Mouse (Mus musculus) hindbrain, postnatal 0 days (tissue): Measurements from ENCODE around the gene 5330417H12Rik. TPM values are rescaled to one million over a fixed set of nuclear protein-coding genes. Genes with fewer than 3 reads are reported as not detected.

ENCODE experiments used
- ATAC-seq: fragments of 200-750 bp; cut with Nextera tagmentation; 2 replicates; pipeline ENCODE4 v1.8.0; 2017; ENCODE audit warnings: mild to moderate bottlenecking, moderate TSS enrichment, moderate library complexity
- DNase-seq: peaks from one replicate; pipeline ENCODE4 v3.0.0-alpha.2; 2015; ENCODE audit warnings: low spot score
- H3K27ac ChIP-seq: fragments of 300-500 bp; sonication (generic); 2 replicates; pipeline ENCODE4 v1.5.1; 2014; ENCODE audit warnings: mild to moderate bottlenecking
- H3K27me3 ChIP-seq: fragments of 300-500 bp; sonication (generic); 2 replicates; pipeline ENCODE4 v1.6.1; 2014; ENCODE audit warnings: low read length, mixed read lengths; ENCODE audit not compliant: insufficient read depth
- H3K36me3 ChIP-seq: fragments of 300-500 bp; sonication (generic); 2 replicates; pipeline ENCODE4 v1.6.1; 2014; ENCODE audit warnings: low read length, mixed read lengths; ENCODE audit not compliant: insufficient read depth
- H3K4me1 ChIP-seq: fragments of 300-500 bp; sonication (generic); 2 replicates; pipeline ENCODE4 v1.6.1; 2014; ENCODE audit warnings: antibody characterized with exemption, low read length, mixed read lengths; ENCODE audit not compliant: insufficient read depth
- H3K4me2 ChIP-seq: fragments of 300-500 bp; sonication (generic); 2 replicates; pipeline ENCODE4 v1.6.1; 2014; ENCODE audit warnings: low read depth, mild to moderate bottlenecking, low read length, moderate library complexity, mixed read lengths
- H3K4me3 ChIP-seq: fragments of 300-500 bp; sonication (generic); 2 replicates; pipeline ENCODE4 v1.5.1; 2014; ENCODE audit warnings: low read length
- H3K9ac ChIP-seq: fragments of 300-500 bp; sonication (generic); replicated peaks from 2 replicates; pipeline ENCODE4 v1.6.1; 2014; ENCODE audit warnings: mild to moderate bottlenecking, low read length, moderate library complexity, mixed read lengths
- H3K9me3 ChIP-seq: fragments of 300-500 bp; sonication (generic); 2 replicates; pipeline ENCODE4 v1.6.1; 2016; ENCODE audit warnings: low read length, mixed read lengths
- CTCF ChIP-seq: IDR thresholded peaks from 2 replicates; pipeline ENCODE4 v1.5.1; 2016; ENCODE audit warnings: antibody characterized with exemption, control low read depth, low read depth
- WGBS: fragments of 180-500 bp; shearing (Covaris S2); extraction: QIAGEN DNeasy Blood & Tissue Kit; methylation state at CpG from one replicate; pipeline ENCODE4 v1.1.7; 2014; 5-methylcytosine and 5-hydroxymethylcytosine counted together
- polyA plus RNA-seq: library from polyadenylated mRNA; unstranded; fragments of >200 nt; fragmentation: Nextera tagmentation; extraction: Ambion mirVana; gene quantifications from 2 replicates; pipeline ENCODE4 v1.2.1, GENCODE M21; 2015
- total RNA-seq: library from RNA; depleted of rRNA; stranded (reverse); fragments of >200 nt; gene quantifications from 2 replicates; pipeline ENCODE4 v1.2.3, GENCODE M21; 2014

Gene 5330417H12Rik
- total and polyA plus RNA-seq, 2 experiments from 2014 or later = not detected

DNA sequence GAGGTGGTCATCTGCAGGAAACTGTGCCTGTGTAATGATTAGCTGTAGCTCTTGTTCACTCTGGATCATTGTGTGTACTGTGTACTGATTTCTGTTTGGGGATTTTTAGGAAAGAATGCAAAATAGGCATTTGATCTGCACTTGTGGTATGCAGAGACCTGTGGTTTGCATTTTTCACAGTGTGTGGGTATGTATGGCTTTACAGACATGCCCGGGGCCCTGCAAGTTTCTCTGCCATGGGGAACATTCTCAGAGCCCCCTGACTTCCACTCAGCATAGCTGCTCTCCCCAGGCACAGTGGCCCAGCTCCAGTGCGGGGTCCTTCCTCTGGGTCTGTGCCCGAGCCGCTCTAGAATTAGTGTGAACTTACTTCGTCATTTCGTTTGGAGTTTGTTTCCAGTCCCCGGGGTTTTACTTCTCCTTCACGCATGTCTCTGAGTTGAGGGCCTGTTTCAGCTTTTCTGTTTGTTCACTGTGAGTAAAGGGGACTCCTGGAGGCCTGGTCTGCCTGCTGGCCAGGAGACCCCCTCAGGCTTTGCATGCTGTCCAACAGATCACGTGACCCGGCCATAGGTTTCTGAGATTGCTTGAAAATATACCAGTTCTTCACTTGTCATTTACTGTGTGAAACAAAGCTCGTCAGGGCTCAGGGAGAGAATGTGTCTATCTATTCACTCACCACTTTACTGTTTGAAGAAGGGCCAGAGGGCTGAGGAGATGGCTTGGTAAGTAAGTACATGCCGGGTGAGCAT, 24.2 kb upstream of the 5330417H12Rik start:
- no peak for TF ChIP-seq CTCF
- ATAC-seq (no peak), DNase-seq (no peak)
- Histone ChIP-seq H3K4me2 (no peak overlapping the region), H3K4me3 (no peak overlapping the region), H3K9ac (no peak overlapping the region), H3K36me3 (no peaks in the 10 kb centered on the region), H3K27ac (no peak overlapping the region), H3K9me3 (no peaks in the 10 kb centered on the region), H3K4me1 (no peaks in the 10 kb centered on the region), H3K27me3 (no peaks in the 10 kb centered on the region)
- 79% methylated on average over 12 of the region's 12 CpGs for WGBS

DNA sequence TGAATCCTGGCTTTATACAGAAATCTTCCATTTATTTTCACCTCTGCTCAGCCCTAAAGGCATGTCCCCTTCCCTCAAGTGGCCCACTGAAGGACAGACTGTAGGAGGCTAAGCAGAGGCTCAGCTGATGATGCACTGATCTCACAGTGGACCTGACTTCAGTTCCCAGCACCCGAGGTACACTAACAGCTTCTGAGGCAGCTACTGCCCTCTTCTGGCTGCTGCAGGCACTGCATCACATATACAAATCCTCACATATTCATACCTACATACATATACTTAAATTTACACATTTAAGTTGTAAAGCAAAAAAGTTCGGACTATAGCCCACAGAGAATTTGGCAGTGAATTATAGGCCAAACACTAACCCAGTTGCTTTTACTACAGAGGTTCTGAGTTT, 20.0 kb upstream of the 5330417H12Rik start:
- 0 out of 2 replicates have a peak, but pooled peaks have one; percentile 2 for TF ChIP-seq CTCF
- Histone ChIP-seq H3K9me3 (no peaks in the 10 kb centered on the region), H3K4me3 (no peak overlapping the region), H3K9ac (no peak overlapping the region), H3K36me3 (no peaks in the 10 kb centered on the region), H3K4me2 (no peak overlapping the region), H3K27me3 (no peaks in the 10 kb centered on the region), H3K27ac (no peak overlapping the region), H3K4me1 (no peaks in the 10 kb centered on the region)
- DNase-seq (no peak), ATAC-seq (no peak)
- 92% methylated on average over 2 of the region's 2 CpGs for WGBS

DNA sequence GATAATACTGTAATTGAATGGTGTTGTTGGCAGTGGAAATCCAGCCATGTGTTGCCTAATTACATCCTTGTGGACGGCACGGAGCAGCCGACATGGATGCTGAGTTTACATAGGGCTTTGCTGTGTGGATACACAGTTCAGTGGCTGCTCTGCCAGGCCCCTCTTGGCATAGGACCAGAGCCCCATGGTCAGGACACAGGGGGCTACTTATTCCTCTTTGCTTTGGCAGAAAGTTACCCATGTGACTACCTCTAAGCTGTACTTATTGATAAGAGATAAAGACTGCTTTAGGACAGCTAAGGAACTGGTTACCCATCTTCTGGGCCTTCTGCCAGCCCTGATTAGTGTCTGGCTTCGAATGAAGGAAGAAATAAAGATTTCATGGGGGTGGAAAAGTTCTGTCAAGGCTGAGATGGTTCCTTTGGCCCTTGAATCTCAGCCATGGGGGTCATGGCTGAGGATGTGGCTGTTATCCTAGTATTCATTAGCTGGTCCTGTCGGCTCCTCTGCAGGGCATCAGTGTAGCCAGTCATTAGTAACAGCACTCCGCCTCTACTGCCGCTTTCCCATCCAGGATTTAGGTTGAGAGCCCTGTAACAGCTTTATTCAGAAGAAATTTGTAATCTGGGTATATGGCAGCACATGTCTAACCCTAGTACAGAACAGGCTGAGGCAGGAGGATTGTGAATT, 17.8 kb upstream of the 5330417H12Rik start:
- Histone ChIP-seq H3K27ac (no peak overlapping the region), H3K4me3 (no peak overlapping the region), H3K27me3 (no peaks in the 10 kb centered on the region), H3K4me1 (no peaks in the 10 kb centered on the region), H3K9me3 (no peaks in the 10 kb centered on the region), H3K4me2 (no peak overlapping the region), H3K9ac (no peak overlapping the region), H3K36me3 (no peaks in the 10 kb centered on the region)
- ATAC-seq = peak; percentile 90
- DNase-seq = peak; percentile 78
- TF ChIP-seq CTCF = no peak
- WGBS = 42% methylated on average over 7 of the region's 7 CpGs

DNA sequence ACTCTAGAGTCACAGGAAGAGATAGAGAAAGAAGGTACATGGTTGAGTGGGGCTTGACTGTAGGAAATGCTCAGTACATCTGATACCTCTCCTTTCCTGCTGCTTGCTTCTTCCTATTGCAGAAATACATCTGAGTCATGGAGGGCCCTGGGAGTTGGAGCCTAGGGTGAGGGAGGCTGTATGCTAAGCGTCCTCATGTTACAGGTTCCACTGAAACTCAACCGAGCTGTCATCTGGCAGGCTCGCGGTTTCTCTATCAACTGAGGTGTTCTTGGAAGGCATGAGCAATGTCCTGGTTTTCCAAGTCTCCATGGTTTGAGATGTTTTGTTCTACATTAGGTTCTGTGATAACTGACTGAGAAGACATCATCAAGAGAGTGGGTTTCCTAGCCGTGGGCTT, 13.1 kb upstream of the 5330417H12Rik start:
- Histone ChIP-seq H3K4me1 (no peaks in the 10 kb centered on the region), H3K36me3 (no peaks in the 10 kb centered on the region), H3K9ac (no peak overlapping the region), H3K4me3 (no peak overlapping the region), H3K9me3 (no peaks in the 10 kb centered on the region), H3K4me2 (no peak overlapping the region), H3K27me3 (no peaks in the 10 kb centered on the region), H3K27ac (no peak overlapping the region)
- TF ChIP-seq CTCF = no peak
- ATAC-seq (no peak), DNase-seq (no peak)
- 90% methylated on average over 5 of the region's 5 CpGs for WGBS

DNA sequence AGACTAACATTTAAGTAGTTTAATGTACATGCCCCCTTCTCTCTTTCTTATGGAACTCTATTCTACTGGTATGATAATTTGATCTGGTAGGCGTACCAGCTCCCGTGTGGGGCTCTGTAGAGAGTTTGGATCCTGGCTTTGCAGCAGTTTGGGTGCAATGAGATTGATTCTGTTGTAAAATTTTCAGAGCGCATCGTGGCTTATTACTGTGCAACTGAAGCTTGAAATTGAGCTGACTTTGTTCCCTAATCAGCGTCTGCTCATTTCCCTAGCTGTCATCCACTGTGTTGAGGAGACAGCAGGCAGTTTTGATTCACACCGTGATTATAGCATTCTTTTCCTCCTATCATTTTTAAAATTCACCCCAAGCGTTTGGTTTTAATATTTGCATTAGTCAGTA, 12.4 kb upstream of the 5330417H12Rik start:
- no peak overlapping the region for H3K9ac ChIP-seq
- 0 out of 2 replicates have a peak, but pooled peaks have one; percentile 58 for ATAC-seq
- H3K27ac ChIP-seq = no peak overlapping the region
- no peaks in the 10 kb centered on the region for H3K27me3 ChIP-seq
- H3K36me3 ChIP-seq = no peaks in the 10 kb centered on the region
- H3K4me1 ChIP-seq = no peaks in the 10 kb centered on the region
- peak; percentile 42 for DNase-seq
- H3K4me3 ChIP-seq = no peak overlapping the region
- H3K9me3 ChIP-seq = no peaks in the 10 kb centered on the region
- H3K4me2 ChIP-seq = no peak overlapping the region
- no peak for TF ChIP-seq CTCF
- WGBS = 58% methylated on average over 7 of the region's 7 CpGs

DNA sequence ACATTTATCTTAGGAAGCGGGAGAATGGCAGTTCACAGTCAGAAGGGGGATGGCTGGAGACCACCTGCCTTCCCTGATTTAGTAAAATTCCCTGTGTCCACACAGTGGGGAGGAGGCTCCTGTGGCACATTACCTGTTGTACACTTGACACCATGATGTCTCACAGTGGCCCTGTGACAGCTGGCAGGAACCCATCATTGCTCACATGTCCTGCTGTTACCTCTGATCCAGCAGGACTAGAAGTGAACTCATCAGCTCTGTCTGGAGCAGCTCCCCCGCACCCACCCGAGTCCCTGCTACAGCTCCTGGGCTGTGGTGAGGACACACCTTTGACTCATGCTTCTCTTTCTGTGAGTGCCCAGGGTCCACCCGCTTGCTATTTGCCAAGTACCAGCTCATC, 8.2 kb upstream of the 5330417H12Rik start:
- H3K9me3 ChIP-seq = no peaks in the 10 kb centered on the region
- H3K4me3 ChIP-seq = no peak overlapping the region
- DNase-seq (no peak), ATAC-seq (no peak)
- no peak for TF ChIP-seq CTCF
- no peak overlapping the region for H3K4me2 ChIP-seq
- H3K4me1 ChIP-seq = no peaks in the 10 kb centered on the region
- 94% methylated on average over 4 of the region's 4 CpGs for WGBS
- H3K36me3 ChIP-seq = no peaks in the 10 kb centered on the region
- no peaks in the 10 kb centered on the region for H3K27me3 ChIP-seq
- H3K27ac ChIP-seq = no peak overlapping the region
- H3K9ac ChIP-seq = no peak overlapping the region

DNA sequence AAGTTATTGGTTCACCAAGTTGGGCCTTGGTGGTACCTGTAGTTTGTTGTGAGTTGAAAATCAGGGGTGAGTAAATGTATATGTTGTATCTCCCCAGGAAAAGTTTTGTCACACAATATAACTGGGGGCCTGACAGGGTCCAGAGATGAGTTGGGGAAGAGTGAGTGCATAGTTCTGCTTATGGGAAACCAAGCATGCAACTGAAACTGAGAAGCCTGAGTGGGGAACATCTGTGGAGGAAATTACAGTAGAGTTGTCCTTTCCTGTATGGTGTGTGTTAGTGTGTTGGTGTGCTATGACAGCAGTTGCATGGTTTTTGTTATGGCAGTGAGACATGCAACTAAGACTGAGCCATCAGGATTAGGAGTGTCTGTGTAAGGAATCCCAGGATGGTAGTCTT, 3.4 kb upstream of the 5330417H12Rik start:
- H3K9ac ChIP-seq = no peak overlapping the region
- H3K36me3 ChIP-seq = no peaks in the 10 kb centered on the region
- H3K4me2 ChIP-seq = no peak overlapping the region
- H3K27ac ChIP-seq = no peak overlapping the region
- no peak for TF ChIP-seq CTCF
- H3K9me3 ChIP-seq = no peaks in the 10 kb centered on the region
- ATAC-seq (no peak), DNase-seq (no peak)
- no peak overlapping the region for H3K4me3 ChIP-seq
- H3K4me1 ChIP-seq = no peaks in the 10 kb centered on the region
- no peaks in the 10 kb centered on the region for H3K27me3 ChIP-seq
